Mouse (Mus musculus) frontal cortex, adult (tissue): ENCODE results near the gene Hspa12b.

Experiments used
- ATAC-seq: cut with Nextera tagmentation; 2 replicates; pipeline ENCODE4 v1.9.2; 2017; ENCODE audit warnings: mild to moderate bottlenecking, moderate library complexity, mixed read lengths; ENCODE audit not compliant: low TSS enrichment

Gene Hspa12b

GRCm38 (mm10) chr2:131128636-131129157 is 1.6 kb downstream of the Hspa12b start:
- ATAC-seq = no peak

DNA sequence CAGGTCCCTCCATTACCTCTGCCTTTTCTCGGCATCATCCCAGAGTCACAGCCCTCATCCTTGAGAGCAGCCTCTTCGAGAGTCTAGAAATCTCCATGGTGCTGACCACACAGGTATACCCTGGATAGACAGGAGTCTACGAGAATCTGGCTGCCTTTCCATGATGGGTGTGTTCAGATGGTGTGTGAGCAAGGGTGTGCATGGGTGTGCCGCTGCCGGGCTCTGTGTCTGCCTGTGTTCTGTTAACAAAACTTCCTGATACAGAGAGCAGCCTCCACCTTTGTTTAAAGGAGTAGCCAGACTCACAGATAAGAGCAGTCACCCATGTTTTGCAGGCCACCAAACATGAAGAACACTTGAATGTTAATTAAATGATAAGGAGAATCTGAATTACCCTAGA is 2.8 kb downstream of the Hspa12b start:
- no peak for ATAC-seq

- no peak for ATAC-seq
Observed at GRCm38 (mm10) chr2:131130849-131131248, 3.8 kb downstream of the Hspa12b start.

- ATAC-seq = no peak
Observed at GRCm38 (mm10) chr2:131132111-131132888, 5.2 kb downstream of the Hspa12b start.

DNA sequence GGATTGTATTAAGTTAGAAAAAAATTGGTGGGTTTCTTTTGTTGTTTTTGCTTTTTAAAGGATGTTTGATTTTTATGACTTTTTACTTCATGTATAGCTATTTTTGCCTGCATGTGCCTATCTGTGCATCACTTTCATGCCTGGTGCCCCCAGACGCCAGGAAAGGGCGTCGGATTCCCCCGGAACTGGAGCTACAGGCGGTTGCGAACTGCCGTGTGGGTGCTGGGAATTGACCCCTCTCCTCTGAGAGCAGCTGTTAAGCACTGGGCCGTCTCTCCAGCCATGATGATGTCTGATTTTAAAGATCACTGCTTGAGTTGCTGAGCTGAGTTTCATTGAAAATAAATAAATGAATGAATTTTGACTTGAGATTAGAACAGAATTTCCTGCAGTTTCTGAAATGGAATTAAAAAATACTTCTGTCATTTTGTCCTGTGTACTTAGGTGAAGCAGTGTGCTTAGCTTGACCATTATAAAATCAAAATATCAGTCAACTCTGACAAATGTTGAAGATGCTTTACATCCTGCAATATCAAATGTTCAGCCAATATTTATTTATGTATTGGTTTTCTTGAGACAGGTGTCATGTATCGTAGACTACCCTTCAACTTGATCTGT is 6.0 kb downstream of the Hspa12b start, which contains the start of gene Gm11037:
Gm11037 (plus strand) TSS at position 568 of the 618 bp plus-strand sequence.
- ATAC-seq = no peak

GRCm38 (mm10) chr2:131134381-131134780 is 7.3 kb downstream of the Hspa12b start:
- no peak for ATAC-seq

DNA sequence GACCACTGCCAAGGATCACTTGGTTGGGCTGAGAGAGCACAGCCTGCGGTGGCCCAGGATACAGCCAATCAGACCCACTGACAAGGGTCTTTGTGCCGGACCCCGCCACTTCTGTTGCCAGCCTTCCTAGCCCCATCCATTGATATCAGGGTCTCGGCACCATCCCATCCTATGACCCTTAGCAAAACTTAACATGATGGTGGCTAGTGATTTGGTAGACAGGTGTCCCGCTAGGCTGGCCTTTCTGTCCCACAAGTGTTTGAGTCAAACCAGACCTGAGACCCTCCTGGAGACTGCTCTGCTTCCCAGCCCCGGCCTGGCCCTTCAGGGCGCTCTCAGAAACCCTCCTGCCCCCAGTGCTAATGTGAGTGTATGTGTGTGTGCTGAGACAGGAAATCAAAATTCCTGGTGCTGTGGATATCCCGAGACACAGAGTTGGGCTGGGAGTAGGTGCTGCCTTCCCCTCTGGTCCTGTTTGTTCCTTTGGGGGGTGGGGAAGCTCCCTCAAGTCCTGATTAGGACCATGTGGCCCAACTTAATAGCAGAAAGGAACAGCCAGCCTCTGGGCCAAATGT is 7.8 kb downstream of the Hspa12b start:
- ATAC-seq = no peak

DNA sequence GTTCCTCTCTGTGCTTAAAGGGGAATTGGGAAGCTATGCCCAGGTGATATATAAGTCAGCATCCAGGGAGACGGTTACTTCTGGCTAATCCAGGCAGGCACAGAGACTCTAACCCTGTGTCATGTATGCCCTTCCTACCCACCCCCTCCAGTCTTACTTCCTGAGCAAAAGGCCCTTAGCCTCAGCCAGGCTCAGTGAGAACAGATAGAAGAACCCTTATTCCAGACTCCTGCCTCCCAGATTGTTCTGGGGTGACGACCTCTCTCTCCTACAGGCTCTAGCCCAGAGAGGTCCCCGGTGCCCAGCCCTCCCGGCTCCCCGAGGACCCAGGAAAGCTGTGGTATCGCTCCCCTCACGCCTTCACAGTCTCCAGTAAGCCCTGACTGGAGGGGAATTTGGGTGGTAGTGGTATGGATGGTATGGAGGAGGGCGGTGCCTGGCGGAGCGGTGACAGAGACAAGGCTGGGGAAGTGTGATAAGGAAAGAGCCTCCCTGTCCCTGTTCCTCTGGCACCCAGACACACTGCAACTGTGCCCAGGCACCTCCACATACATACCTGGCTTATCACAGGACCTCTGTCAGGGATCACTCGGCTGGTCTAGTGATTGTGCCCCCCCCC is 8.6 kb downstream of the Hspa12b start:
- ATAC-seq = no peak

DNA sequence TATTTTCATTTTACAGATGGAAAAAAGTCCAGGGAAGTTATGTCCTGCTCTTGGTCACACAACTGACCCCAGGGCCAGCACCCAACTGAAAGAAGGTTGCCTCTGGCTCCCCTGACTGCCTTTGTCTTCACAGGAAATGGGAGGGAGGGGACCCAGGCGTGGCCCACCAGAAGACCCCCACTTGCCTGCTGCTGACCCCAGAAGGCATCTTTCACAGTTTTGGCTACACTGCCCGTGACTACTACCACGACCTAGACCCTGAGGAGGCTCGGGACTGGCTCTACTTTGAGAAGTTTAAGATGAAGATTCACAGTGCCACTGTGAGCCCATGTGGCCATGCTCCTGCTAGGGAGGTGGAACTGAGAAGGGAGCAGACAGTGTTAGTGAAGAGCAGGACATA is 11.2 kb downstream of the Hspa12b start:
- no peak for ATAC-seq

DNA sequence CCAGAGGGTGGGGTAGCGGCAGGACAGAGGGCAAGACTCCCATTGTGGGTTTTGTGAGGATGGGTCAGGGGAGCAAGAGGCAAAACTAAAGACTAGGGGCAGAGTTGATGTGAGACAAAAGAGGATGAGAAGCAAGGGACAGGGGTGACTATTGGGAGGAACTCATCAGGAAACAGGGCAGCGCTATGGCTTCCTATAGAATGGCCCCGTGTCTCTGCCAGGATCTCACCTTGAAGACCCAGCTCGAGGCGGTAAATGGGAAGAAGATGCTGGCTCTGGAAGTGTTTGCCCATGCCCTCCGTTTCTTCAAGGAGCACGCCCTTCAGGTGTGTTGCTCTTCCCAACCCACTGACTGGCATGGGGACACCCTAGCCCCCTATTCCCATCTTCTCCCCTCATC is 11.7 kb downstream of the Hspa12b start:
- ATAC-seq = no peak

DNA sequence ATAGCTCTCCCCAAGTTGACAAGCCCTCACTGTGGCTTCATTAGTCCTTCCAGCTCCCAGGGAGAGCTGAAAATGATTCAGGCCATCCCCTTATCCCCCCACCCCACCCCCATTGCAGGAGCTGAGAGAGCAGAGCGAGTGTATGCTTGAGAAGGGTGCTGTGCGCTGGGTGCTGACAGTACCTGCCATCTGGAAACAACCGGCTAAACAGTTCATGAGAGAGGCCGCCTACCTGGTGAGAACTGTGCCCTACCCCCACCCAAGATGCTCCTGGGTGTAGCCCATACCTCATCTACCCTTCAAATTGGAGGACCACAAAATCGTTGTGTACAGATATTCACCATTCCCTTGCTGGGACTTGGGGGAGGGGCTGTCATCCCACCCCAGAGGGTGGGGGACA is 12.2 kb downstream of the Hspa12b start:
- ATAC-seq = no peak

GRCm38 (mm10) chr2:131139886-131140532 is 12.9 kb downstream of the Hspa12b start:
- ATAC-seq = no peak

DNA sequence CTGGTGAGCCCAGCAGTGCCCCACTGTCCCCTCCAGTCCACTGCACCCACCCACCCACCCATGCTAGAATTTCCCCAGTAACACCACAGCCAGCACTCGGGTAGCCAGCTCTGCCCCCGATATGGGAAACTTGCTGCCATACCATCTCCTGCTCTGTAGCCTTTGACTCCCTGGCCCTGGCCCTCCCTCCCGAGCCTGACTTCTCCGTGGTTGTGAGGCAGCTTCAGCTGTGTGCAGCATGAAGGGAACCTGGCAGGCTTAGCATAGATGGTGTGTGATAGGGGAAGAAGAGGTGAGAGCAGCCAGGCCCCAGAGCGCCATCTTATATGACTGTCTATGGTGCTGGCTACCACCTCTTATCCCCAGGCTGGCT is 13.4 kb downstream of the Hspa12b start:
- ATAC-seq = no peak

DNA sequence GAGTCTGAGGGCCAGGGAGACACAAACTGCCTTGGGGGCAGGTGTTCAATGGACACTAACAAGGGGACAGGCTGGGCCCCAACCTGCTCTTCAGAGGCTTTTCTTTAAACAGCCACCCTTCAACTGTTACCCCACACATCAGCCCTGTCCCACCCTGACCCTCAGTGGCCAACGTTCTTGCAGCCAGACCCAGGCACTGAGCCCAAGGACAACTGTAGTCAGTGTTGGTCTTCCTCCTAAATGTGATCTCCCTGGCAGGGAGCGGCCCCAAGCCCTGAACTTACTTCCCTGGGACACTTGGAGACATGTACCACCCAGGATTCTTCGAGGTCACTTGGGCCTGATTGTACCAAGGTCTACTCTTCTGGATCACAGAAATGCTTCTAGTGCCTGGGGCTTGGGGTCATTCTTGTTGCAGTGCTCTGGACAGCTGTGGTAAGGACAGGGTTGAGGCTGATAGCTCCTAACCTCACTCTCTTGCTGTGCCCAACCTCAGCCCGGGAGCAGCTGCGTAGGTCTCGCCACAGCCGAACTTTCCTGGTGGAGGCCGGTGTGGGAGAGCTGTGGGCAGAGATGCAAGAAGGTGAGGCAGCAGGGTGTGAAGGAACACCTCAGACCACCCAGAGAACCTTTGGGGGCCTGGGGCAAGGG is 14.4 kb downstream of the Hspa12b start:
- no peak for ATAC-seq

DNA sequence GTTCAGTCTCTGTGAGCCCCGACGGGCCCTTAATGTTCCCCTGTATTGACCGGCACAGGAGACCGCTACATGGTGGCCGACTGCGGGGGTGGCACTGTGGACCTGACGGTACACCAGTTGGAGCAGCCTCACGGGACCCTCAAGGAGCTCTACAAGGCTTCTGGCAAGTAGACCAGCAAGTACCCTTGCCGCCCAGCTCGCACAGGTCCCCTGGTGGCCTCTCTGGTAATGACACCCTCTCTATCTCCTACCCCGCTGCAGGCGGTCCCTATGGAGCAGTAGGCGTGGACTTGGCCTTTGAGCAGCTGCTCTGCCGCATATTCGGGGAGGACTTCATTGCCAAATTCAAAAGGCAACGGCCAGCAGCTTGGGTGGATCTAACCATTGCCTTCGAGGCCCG is 15.5 kb downstream of the Hspa12b start:
- peak; percentile 33; the same call in 1 of the 2 replicates for ATAC-seq

DNA sequence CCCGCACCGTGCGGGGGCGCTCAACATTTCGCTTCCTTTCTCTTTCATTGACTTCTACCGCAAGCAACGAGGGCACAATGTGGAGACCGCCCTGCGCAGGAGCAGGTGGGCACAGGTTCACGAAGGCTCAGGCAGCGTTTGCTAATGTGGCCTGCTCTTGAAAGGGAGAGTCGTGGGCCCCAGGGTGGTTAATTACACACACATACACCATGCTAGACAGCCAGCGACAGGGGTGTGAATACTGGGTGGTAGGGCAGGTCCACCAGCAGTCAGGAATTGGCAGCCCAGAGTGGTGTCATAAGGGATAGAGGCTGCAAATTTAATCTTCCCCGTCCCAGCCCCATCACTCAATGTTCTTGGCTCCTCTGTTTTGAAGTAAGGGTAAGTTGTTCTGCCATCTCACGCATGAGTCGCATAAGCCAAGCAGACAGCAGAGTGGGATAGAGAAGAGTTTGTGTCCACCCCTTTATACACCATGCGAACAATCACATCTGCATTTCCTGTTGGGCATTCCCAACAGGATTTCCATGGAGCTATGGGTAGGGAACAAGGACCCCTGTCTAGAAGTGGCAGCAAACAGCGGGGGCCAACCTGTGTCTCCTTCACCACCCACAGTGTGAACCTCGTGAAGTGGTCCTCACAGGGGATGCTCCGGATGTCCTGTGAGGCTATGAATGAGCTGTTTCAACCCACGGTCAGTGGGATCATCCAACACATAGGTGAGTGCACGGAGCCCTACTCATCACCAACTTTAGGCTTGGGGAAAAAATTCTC is 16.1 kb downstream of the Hspa12b start:
- no peak for ATAC-seq

DNA sequence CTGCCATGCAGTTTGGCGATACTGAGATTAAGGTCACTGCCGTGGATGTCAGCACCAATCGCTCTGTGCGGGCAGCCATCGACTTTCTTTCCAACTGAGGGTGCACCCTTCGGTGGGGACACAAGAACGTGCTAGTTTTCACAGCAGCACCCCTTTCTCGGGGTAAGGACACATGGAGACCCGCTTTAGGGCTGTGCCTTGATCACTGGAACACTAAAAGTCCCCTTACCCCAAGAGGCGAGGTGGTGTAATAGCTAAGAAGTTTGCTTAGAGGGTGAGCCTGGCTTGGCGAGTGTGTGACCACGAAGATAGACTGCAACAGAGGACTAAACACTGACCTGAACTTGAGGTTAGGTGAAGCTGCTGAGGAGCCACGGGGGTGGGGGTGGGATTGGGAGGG is 18.0 kb downstream of the Hspa12b start:
- ATAC-seq = no peak

DNA sequence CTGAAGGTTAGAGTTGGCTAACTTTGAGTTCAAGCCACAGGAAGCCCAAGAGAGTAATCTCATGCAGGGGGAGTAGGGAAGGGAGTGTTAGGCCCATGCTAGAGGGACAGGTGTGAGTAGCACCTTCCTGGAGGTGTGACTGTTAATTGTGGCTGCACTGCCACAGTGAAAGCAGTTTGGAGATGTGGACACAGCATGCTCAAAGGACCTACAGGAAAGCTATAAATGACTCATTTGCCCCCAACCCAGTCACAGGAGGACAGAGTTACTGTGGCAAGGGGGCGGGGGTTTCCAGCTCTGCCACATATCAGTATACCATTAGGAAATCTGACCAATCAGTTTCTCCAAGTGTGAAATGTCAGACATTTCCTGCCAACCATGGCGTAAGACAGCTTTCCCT is 18.5 kb downstream of the Hspa12b start:
- ATAC-seq = no peak

- peak; percentile 72 for ATAC-seq
Observed at GRCm38 (mm10) chr2:131146193-131147042, 19.3 kb downstream of the Hspa12b start.

DNA sequence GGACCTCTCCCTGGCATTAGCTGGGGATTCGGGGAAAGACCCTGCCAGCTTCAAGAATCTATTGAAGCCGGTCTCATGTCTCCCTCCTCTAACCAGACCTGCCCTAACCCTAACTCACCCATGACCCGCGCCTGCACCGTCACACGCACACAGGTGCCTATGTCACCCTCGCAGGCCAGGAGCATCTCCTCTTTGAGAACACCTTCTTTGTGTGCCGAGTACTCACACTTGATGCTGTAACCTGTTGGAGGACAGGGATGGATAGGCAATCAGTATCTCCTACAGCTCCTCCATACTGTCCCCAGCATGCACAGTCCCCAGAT is 19.9 kb downstream of the Hspa12b start:
- ATAC-seq = no peak
